Mouse (Mus musculus) liver, postnatal 0 days (tissue): ENCODE data around the gene Klf13. TPM values are rescaled to one million over a fixed set of nuclear protein-coding genes. Genes with fewer than 3 reads are reported as not detected.

Experiments
- ATAC-seq: fragments of 200-750 bp; cut with Nextera tagmentation; 2 replicates; pipeline ENCODE4 v1.8.0; 2017; ENCODE audit warnings: mild to moderate bottlenecking, moderate library complexity
- DNase-seq: peaks from one replicate; pipeline ENCODE4 v3.0.0-alpha.2; 2016
- H3K27ac ChIP-seq: fragments of 300-500 bp; sonication (generic); 2 replicates; pipeline ENCODE4 v1.5.1; 2014; ENCODE audit warnings: antibody characterized with exemption, moderate library complexity, mild to moderate bottlenecking, low read depth
- H3K27me3 ChIP-seq: fragments of 300-500 bp; sonication (generic); 2 replicates; pipeline ENCODE4 v1.6.1; 2014; ENCODE audit warnings: low read length, control low read depth, mixed read lengths; ENCODE audit not compliant: insufficient read depth
- H3K36me3 ChIP-seq: fragments of 300-500 bp; sonication (generic); replicated peaks from 2 replicates; pipeline ENCODE4 v1.6.1; 2014; ENCODE audit warnings: mild to moderate bottlenecking, control low read depth, low read length, moderate library complexity, mixed read lengths; ENCODE audit not compliant: insufficient read depth
- H3K4me1 ChIP-seq: fragments of 300-500 bp; sonication (generic); 2 replicates; pipeline ENCODE4 v1.6.1; 2014; ENCODE audit warnings: antibody characterized with exemption, mild to moderate bottlenecking, control low read depth; ENCODE audit not compliant: insufficient read depth
- H3K4me2 ChIP-seq: fragments of 300-500 bp; sonication (generic); 2 replicates; pipeline ENCODE4 v1.6.1; 2014; ENCODE audit warnings: low read depth, mild to moderate bottlenecking, low read length, moderate library complexity, mixed read lengths
- H3K4me3 ChIP-seq: fragments of 300-500 bp; sonication (generic); 2 replicates; pipeline ENCODE4 v1.5.1; 2014; ENCODE audit warnings: low read depth, low read length
- H3K9ac ChIP-seq: fragments of 300-500 bp; sonication (generic); replicated peaks from 2 replicates; pipeline ENCODE4 v1.6.1; 2014; ENCODE audit warnings: mild to moderate bottlenecking, moderate library complexity
- H3K9me3 ChIP-seq: fragments of 300-500 bp; sonication (generic); 2 replicates; pipeline ENCODE4 v1.6.1; 2016; ENCODE audit warnings: mild to moderate bottlenecking, control low read depth, low read length, mixed read lengths
- CTCF ChIP-seq: sonication (generic); IDR thresholded peaks from 2 replicates; pipeline ENCODE4 v1.5.1; 2016; ENCODE audit warnings: antibody characterized with exemption, low read depth
- EP300 ChIP-seq: IDR thresholded peaks from 2 replicates; pipeline ENCODE4 v1.6.1; 2016; ENCODE audit warnings: antibody characterized with exemption, low read depth, mild to moderate bottlenecking
- WGBS: fragments of 180-500 bp; shearing (Covaris S2); extraction: QIAGEN DNeasy Blood & Tissue Kit; methylation state at CpG from one replicate; pipeline ENCODE4 v1.1.7; 2014; ENCODE audit not compliant: insufficient replicate concordance; 5-methylcytosine and 5-hydroxymethylcytosine counted together
- polyA plus RNA-seq: library from polyadenylated mRNA; unstranded; fragments of >200 nt; fragmentation: Nextera tagmentation; extraction: Ambion mirVana; gene quantifications from 2 replicates; pipeline ENCODE4 v1.2.1, GENCODE M21; 2015

The Klf13 gene
- polyA plus RNA-seq, 1 experiment from 2014 or later, result 25.7 TPM

DNA sequence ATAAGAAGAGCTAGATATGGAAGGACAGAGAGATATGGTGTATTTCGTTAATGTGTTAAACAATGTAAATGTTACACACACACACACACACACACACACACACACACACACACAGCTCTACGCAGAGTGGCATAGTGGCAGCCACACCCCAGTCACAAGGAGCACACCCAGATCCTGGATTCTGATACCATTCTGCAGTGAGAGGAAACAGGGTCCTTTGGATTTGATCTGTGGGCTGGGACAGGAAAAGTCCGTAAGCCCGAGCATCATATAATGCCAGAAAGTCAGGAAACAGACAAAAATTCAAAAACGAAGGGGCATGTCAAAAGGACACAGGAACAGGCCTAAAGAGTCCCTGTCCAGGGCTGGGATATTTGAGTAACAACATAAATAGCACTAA, 33.1 kb downstream of the Klf13 start:
- H3K9me3 ChIP-seq, result no peaks in the 10 kb centered on the region
- ATAC-seq (peak; percentile 58), DNase-seq (no peak)
- H3K27me3 ChIP-seq, result no peaks in the 10 kb centered on the region
- H3K4me3 ChIP-seq, result no peak overlapping the region
- WGBS, result 45% methylated on average over 5 of the region's 5 CpGs
- H3K36me3 ChIP-seq, result peaks cover 5% of the 10 kb centered on the region; the same call in 1 of the 2 replicates
- peak overlapping the region; percentile 71 for H3K27ac ChIP-seq
- peak overlapping the region; percentile 47 for H3K4me2 ChIP-seq
- H3K9ac ChIP-seq, result 0 out of 2 replicates have a peak overlapping the region, but pooled peaks have one; percentile 35
- H3K4me1 ChIP-seq, result peaks cover 81% of the 10 kb centered on the region
- no peak for TF ChIP-seq EP300
- TF ChIP-seq CTCF, result no peak

DNA sequence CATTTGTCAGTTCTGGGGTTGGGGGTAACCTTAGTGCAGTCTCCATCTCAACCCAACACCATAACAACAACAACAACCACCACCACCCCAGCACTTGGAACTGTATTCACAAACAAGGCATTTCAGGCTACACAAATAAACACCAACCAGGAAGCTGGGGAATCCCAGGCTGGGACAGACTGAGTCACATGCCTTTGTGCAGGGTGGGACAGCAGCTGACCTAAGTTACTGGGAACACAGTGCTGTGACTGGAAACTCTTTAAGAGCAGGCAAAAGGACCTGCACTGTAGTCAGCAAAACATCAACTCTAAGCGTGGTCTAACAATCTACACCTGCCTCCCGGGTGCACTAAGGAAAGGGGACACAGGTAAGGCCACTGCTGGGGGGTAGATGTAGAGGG, 33.5 kb downstream of the Klf13 start:
- Histone ChIP-seq H3K4me3 (no peak overlapping the region), H3K36me3 (peaks cover 5% of the 10 kb centered on the region; the same call in 1 of the 2 replicates), H3K27ac (peak overlapping the region; percentile 71), H3K9me3 (no peaks in the 10 kb centered on the region), H3K4me1 (peaks cover 81% of the 10 kb centered on the region), H3K9ac (0 out of 2 replicates have a peak overlapping the region, but pooled peaks have one; percentile 35), H3K4me2 (peak overlapping the region; percentile 47), H3K27me3 (no peaks in the 10 kb centered on the region)
- ATAC-seq (peak; percentile 40), DNase-seq (no peak)
- WGBS, result 51% methylated on average over 2 of the region's 2 CpGs
- no peak for TF ChIP-seq CTCF
- peak; percentile 23; the same call in 1 of the 2 replicates for TF ChIP-seq EP300

- peaks cover 5% of the 10 kb centered on the region; the same call in 1 of the 2 replicates for H3K36me3 ChIP-seq
- no peak for DNase-seq
- no peak overlapping the region for H3K9ac ChIP-seq
- H3K4me1 ChIP-seq, result peaks cover 79% of the 10 kb centered on the region
- WGBS, result 39% methylated on average over 9 of the region's 9 CpGs
- H3K4me2 ChIP-seq, result peak overlapping the region; percentile 33; the same call in 1 of the 2 replicates
- peak overlapping the region; percentile 84 for H3K27ac ChIP-seq
- peak; percentile 55; the same call in 1 of the 2 replicates for ATAC-seq
- H3K9me3 ChIP-seq, result no peaks in the 10 kb centered on the region
- no peak for TF ChIP-seq CTCF
- TF ChIP-seq EP300, result peak; percentile 68
- no peak overlapping the region for H3K4me3 ChIP-seq
- H3K27me3 ChIP-seq, result no peaks in the 10 kb centered on the region
Observed at GRCm38 (mm10) chr7:63903635-63904380, 34.9 kb downstream of the Klf13 start.

DNA sequence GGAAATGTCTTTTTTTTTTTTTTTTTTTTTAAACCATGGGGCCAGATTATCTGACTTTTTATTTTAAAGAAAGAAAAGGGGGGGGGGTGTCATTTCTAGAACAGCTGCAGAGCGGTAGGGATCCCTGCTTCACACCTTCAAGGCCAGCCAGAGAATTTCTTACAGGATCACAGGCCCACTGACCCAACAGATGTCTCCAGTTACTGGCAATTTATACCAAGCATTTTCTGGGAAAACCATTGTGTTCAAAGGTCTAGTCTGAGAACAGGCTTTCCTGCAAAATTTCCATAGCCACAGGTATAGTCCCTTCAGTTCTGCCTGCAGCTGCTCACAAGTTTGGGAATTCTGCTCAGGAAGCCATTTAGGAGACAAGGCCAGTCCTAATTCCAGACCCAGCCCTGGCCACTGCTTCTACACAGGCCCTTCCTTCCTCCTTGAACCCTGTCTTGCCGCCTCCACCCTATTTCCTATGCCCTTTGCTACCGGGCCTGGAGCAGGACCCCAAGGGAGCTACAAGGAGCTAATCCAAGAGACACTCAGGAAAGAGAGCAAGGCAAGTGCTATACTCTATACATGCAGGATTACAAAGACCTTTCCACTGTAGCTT, 36.0 kb downstream of the Klf13 start:
- Histone ChIP-seq H3K9ac (no peak overlapping the region), H3K27ac (peak overlapping the region; percentile 84)

DNA sequence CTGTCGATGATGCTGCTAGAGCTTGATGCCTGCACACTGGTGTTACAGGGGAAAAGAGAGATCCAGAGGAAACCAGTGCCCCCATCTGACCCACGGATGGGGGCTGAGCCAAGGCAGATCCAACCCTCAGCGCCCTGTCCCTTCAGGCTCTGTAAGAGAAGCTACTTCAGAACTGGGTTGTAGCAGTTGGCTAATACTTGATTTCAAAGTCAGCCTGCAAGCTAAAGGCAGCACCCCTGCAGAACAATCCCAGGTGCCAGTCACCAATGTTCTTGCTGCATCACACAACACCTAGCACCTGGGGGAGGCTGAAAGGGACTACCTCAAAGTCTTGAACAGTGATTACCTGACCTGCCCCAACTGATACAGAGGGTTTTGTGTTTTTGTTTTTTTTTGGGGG, 36.8 kb downstream of the Klf13 start:
- H3K4me2 ChIP-seq, result no peak overlapping the region
- H3K9ac ChIP-seq, result no peak overlapping the region; the same call in 1 of the 2 replicates
- TF ChIP-seq CTCF, result no peak
- TF ChIP-seq EP300, result no peak
- H3K9me3 ChIP-seq, result no peaks in the 10 kb centered on the region
- 76% methylated on average over 3 of the region's 3 CpGs for WGBS
- ATAC-seq (no peak), DNase-seq (no peak)
- H3K4me1 ChIP-seq, result peaks cover 78% of the 10 kb centered on the region
- no peaks in the 10 kb centered on the region for H3K27me3 ChIP-seq
- H3K27ac ChIP-seq, result no peak overlapping the region
- H3K36me3 ChIP-seq, result no peaks in the 10 kb centered on the region; the same call in 1 of the 2 replicates
- no peak overlapping the region for H3K4me3 ChIP-seq

More for the DNA sequence above, 36.0 kb downstream of the Klf13 start:
- Histone ChIP-seq H3K27me3 (no peaks in the 10 kb centered on the region), H3K4me2 (no peak overlapping the region), H3K4me3 (no peak overlapping the region), H3K4me1 (peaks cover 77% of the 10 kb centered on the region), H3K9me3 (no peaks in the 10 kb centered on the region), H3K36me3 (peaks cover 3% of the 10 kb centered on the region; the same call in 1 of the 2 replicates)
- WGBS, result 67% methylated on average over 3 of the region's 3 CpGs
- no peak for TF ChIP-seq CTCF
- TF ChIP-seq EP300, result no peak
- no peak for DNase-seq
- ATAC-seq, result no peak

- H3K4me3 ChIP-seq, result no peak overlapping the region
- no peak overlapping the region for H3K27ac ChIP-seq
- H3K9ac ChIP-seq, result no peak overlapping the region; the same call in 1 of the 2 replicates
- H3K4me2 ChIP-seq, result no peak overlapping the region
- peaks cover 80% of the 10 kb centered on the region for H3K4me1 ChIP-seq
- H3K9me3 ChIP-seq, result no peaks in the 10 kb centered on the region
- no peaks in the 10 kb centered on the region; the same call in 1 of the 2 replicates for H3K36me3 ChIP-seq
- DNase-seq, result no peak
- no peak for ATAC-seq
- WGBS, result 78% methylated on average over 11 of the region's 11 CpGs
- H3K27me3 ChIP-seq, result no peaks in the 10 kb centered on the region
- TF ChIP-seq EP300 (no peak), CTCF (no peak)
Observed at GRCm38 (mm10) chr7:63901346-63901745, 37.4 kb downstream of the Klf13 start.
